Mouse (Mus musculus) midbrain, embryonic 11.5 days (tissue): ENCODE data around the gene Ankrd50. TPM values are rescaled to one million over a fixed set of nuclear protein-coding genes. Genes with fewer than 3 reads are reported as not detected.
A peak's percentile ranks its signal among the peaks of the same experiment; 100 is the strongest.

Source experiments
- ATAC-seq: fragments of 200-750 bp; cut with Nextera tagmentation; 2 replicates; pipeline ENCODE4 v1.8.0; 2017; ENCODE audit warnings: moderate TSS enrichment, moderate library complexity; ENCODE audit not compliant: low FRiP score
- DNase-seq: peaks from one replicate; pipeline ENCODE4 v3.0.0; 2015; ENCODE audit warnings: low spot score; ENCODE audit errors: missing footprints
- H3K27ac ChIP-seq: fragments of 300-500 bp; sonication (generic); 2 replicates; pipeline ENCODE4 v1.5.1; 2014; ENCODE audit warnings: low read depth, low read length
- H3K27me3 ChIP-seq: fragments of 300-500 bp; sonication (generic); 2 replicates; pipeline ENCODE4 v1.6.1; 2014; ENCODE audit warnings: mild to moderate bottlenecking, low read length, moderate library complexity, mixed read lengths; ENCODE audit not compliant: control insufficient read depth, insufficient read depth
- H3K36me3 ChIP-seq: fragments of 300-500 bp; sonication (generic); 2 replicates; pipeline ENCODE4 v1.6.1; 2014; ENCODE audit warnings: mild to moderate bottlenecking, low read length, moderate library complexity, mixed read lengths; ENCODE audit not compliant: control insufficient read depth, insufficient read depth
- H3K4me1 ChIP-seq: fragments of 300-500 bp; sonication (generic); 2 replicates; pipeline ENCODE4 v1.6.1; 2014; ENCODE audit warnings: low read length; ENCODE audit not compliant: control insufficient read depth, insufficient read depth
- H3K4me2 ChIP-seq: fragments of 300-500 bp; sonication (generic); 2 replicates; pipeline ENCODE4 v1.6.1; 2014; ENCODE audit warnings: mild to moderate bottlenecking, moderate library complexity
- H3K4me3 ChIP-seq: fragments of 300-500 bp; sonication (generic); 2 replicates; pipeline ENCODE4 v1.5.1; 2014; ENCODE audit warnings: low read depth, low read length
- H3K9ac ChIP-seq: fragments of 300-500 bp; sonication (generic); 2 replicates; pipeline ENCODE4 v1.6.1; 2014; ENCODE audit warnings: low read length
- H3K9me3 ChIP-seq: fragments of 300-500 bp; sonication (generic); 2 replicates; pipeline ENCODE4 v1.6.1; 2016; ENCODE audit warnings: low read length; ENCODE audit not compliant: control insufficient read depth
- WGBS: fragments of 180-500 bp; shearing (Covaris S2); extraction: QIAGEN DNeasy Blood & Tissue Kit; methylation state at CpG from one replicate; pipeline ENCODE4 v1.1.7; 2014; 5-methylcytosine and 5-hydroxymethylcytosine counted together
- polyA plus RNA-seq: library from polyadenylated mRNA; unstranded; fragments of >200 nt; fragmentation: Nextera tagmentation; extraction: Ambion mirVana; gene quantifications from 2 replicates; pipeline ENCODE4 v1.2.1, GENCODE M21; 2014

Gene Ankrd50
- polyA plus RNA-seq, result 28.6 and 31.8 TPM in 2 replicates

DNA sequence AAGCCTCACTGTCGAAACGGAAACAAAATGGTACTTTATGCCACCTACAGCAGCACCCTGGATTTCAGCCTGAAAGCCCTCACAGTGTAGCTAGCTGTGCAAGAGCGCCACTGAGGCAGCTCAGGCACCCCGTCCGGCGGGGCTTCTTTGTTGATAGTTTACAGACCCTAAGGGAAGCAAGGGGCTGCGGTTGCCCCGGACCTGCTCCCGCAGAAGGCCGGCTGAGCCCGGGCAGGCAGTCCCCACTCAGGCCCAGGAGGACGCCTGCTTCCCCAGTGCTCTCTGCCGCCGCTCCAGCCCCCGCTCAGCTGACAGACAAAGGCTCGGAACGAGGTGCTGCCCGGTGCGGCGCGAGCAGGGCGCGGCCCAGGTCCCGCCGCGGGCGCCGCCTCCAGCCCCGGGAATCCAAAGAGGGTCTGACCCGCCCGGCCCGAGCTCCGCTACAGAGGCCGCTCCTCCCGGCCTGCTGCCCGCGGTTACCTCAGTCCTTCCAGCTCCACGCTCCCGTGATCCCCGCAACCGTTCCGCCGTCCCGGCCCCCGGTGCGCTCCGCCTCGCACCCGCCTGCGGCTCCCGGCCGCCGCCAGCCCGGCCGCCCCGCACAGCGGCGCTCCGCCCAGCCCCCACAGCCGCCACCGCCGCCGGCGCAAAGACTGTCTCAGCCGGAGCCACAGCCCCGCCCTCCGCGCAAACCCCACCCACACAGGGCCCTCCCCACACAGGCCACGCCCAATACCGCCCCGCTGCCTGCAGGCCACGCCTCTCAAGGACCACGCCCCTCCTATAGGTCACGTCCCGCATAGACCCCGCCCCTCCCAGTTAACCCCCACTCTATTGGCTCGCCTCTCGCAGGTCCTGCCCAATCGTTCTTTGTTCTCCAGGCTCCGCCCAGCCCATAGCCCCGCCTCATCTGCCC, at the start of gene Ankrd50:
Gene Ankrd50, minus strand, starts transcription at position 654 of the 916 bp plus-strand sequence.
- Histone ChIP-seq H3K36me3 (peaks cover 2% of the 10 kb centered on the region; the same call in 1 of the 2 replicates), H3K27ac (peak within 1 kb of the TSS; percentile 89), H3K9ac (peak within 1 kb of the TSS; percentile 96), H3K4me3 (peak within 1 kb of the TSS; percentile 89), H3K27me3 (no peaks in the 10 kb centered on the region), H3K4me2 (peak within 1 kb of the TSS; percentile 47), H3K9me3 (no peaks in the 10 kb centered on the region), H3K4me1 (peaks cover 32% of the 10 kb centered on the region)
- DNase-seq, result peak; percentile 100
- under 1% methylated on average over 75 of the region's 81 CpGs for WGBS
- ATAC-seq, result peak; percentile 98

DNA sequence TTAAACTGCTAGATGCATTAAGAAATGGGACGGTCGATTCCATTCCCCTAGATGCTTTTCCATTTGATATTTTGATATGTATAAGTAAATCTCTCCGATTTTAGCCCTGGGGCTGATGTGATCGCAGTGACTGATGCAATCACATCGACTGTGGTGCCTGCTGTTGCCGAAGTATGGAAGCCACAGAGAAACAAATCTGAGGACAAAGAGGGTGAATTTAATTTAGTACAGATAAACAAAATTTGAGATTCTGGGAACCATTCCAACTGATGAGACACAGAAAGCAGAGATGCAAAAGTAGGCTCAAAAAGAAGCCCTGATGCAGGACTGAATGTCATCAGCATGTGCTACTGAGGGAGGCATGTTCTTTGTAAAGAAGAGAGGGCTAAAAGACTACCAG, 49.6 kb upstream of the Ankrd50 start:
- peak; percentile 31 for DNase-seq
- no peak overlapping the region for H3K27ac ChIP-seq
- no peaks in the 10 kb centered on the region for H3K27me3 ChIP-seq
- H3K4me1 ChIP-seq, result no peaks in the 10 kb centered on the region
- no peak overlapping the region for H3K4me2 ChIP-seq
- H3K9me3 ChIP-seq, result no peaks in the 10 kb centered on the region
- H3K9ac ChIP-seq, result no peak overlapping the region
- no peak overlapping the region for H3K4me3 ChIP-seq
- ATAC-seq, result no peak
- 92% methylated on average over 6 of the region's 6 CpGs for WGBS
- no peaks in the 10 kb centered on the region for H3K36me3 ChIP-seq

DNA sequence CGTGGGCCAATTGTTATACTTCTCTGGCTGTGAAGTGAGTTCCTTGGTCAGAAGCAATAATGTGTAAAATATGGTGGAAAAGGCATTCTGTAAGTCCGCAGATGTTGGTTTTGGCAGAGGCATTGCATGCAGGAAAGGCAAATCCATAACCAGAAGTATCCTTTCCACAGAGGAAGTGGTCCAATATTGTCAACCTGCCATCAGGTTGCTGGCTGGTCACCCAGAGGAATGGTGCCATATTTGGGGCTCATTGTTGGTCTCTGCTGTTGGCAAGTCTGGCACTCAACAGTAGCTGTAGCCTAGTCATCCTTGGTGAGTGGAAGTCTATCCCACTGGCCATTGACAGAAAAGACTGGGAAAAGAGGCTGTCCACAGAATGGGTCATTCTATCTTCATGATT, 35.8 kb upstream of the Ankrd50 start:
- DNase-seq, result peak; percentile 33
- no peak for ATAC-seq
- H3K4me2 ChIP-seq, result no peak overlapping the region
- WGBS, result 89% methylated on average over 2 of the region's 2 CpGs
- H3K9ac ChIP-seq, result no peak overlapping the region
- no peaks in the 10 kb centered on the region for H3K36me3 ChIP-seq
- no peaks in the 10 kb centered on the region for H3K4me1 ChIP-seq
- no peaks in the 10 kb centered on the region for H3K27me3 ChIP-seq
- H3K9me3 ChIP-seq, result no peaks in the 10 kb centered on the region
- no peak overlapping the region for H3K4me3 ChIP-seq
- H3K27ac ChIP-seq, result no peak overlapping the region

DNA sequence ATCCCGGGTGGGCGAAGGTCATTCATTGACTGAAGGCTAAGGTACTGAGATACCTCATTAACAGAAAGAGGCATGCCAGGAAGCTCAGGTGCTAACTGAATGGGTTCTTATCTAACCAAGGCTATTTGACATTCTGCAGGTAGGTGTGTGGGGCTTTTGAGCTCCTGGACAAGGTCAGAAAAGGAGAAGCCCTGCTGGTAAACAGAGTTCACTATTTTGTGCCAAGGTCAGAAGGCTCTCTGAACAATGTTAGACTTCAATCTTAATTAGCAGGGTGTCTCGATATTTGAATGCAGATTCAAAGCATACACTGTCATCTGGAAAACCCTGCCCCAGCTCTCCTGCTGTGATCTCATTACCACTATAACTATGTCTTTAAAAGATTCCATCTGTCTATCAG, 35.3 kb upstream of the Ankrd50 start:
- ATAC-seq (no peak), DNase-seq (peak; percentile 8)
- Histone ChIP-seq H3K4me1 (no peaks in the 10 kb centered on the region), H3K4me3 (no peak overlapping the region), H3K27ac (no peak overlapping the region), H3K27me3 (no peaks in the 10 kb centered on the region), H3K36me3 (no peaks in the 10 kb centered on the region), H3K9ac (no peak overlapping the region), H3K9me3 (no peaks in the 10 kb centered on the region), H3K4me2 (no peak overlapping the region)
- WGBS, result 87% methylated on average over 3 of the region's 3 CpGs

DNA sequence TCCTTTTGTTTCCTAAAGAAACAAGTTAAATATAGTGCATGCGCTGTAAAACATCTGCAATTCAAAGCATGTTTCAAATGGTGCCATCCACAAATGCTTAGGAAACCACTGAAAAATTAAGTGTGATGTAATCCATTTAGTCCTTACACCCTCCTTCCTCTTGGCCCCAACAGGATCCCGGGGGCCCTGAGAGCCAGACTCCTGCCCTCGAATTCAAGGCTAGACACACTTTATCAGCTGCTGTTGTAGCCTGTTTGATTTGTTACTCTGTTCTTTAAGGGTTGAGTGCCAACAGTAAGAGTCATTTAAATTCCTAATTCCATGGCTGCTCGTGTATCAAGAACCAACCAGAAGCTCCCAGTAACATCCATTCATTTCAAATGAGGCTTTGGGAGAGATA, 19.0 kb upstream of the Ankrd50 start:
- H3K36me3 ChIP-seq, result no peaks in the 10 kb centered on the region
- no peaks in the 10 kb centered on the region for H3K4me1 ChIP-seq
- no peak overlapping the region for H3K9ac ChIP-seq
- DNase-seq, result no peak
- no peak overlapping the region for H3K4me2 ChIP-seq
- ATAC-seq, result no peak
- no peak overlapping the region for H3K27ac ChIP-seq
- H3K4me3 ChIP-seq, result no peak overlapping the region
- no peaks in the 10 kb centered on the region for H3K27me3 ChIP-seq
- 86% methylated on average over 4 of the region's 4 CpGs for WGBS
- no peaks in the 10 kb centered on the region for H3K9me3 ChIP-seq

DNA sequence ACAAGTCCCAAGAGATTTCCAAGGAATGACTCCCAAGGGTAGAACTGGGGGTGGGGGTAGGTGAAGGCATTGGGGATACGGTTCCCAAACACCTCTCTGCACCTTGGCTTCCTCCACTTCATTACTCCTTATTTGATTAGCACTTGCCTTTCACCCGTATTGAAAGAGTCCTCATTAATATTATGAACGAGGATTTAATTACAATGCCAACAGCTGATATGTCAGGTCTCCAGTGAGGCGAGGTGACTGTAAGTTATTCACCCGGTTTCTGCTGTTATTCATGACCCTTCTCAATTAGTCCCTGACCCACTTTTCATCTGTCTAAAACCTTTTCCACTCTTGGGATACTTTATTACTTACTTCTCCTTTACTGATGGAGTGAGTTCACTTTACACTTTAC, 17.5 kb upstream of the Ankrd50 start:
- H3K9me3 ChIP-seq, result no peaks in the 10 kb centered on the region
- no peaks in the 10 kb centered on the region for H3K27me3 ChIP-seq
- no peak for ATAC-seq
- 79% methylated on average over 5 of the region's 5 CpGs for WGBS
- H3K36me3 ChIP-seq, result no peaks in the 10 kb centered on the region
- no peak overlapping the region for H3K4me3 ChIP-seq
- no peak overlapping the region for H3K4me2 ChIP-seq
- DNase-seq, result no peak
- H3K9ac ChIP-seq, result no peak overlapping the region
- H3K27ac ChIP-seq, result no peak overlapping the region
- H3K4me1 ChIP-seq, result no peaks in the 10 kb centered on the region

DNA sequence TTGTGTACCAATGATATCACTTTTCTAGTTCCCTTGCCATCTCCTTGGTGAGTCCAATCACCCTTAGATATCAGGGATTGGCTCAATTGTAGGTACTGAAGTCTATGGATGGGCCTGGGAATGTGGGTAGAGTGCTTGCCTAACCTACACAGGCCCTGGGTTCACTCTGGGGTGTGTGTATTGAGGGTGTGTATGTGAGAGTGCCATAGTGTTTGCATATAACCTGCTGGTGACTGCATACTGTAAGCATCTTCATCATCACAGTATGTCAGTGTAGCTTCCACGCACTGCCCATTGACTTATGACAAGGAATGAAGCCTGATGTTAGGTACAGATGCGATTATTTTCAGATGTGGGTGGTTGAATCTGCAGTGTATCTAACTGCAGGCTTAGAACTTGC, 17.1 kb upstream of the Ankrd50 start:
- Histone ChIP-seq H3K9me3 (no peaks in the 10 kb centered on the region), H3K9ac (no peak overlapping the region), H3K4me3 (no peak overlapping the region), H3K27me3 (no peaks in the 10 kb centered on the region), H3K4me2 (no peak overlapping the region), H3K36me3 (no peaks in the 10 kb centered on the region), H3K27ac (no peak overlapping the region), H3K4me1 (no peaks in the 10 kb centered on the region)
- no peak for ATAC-seq
- WGBS, result 88% methylated on average over 2 of the region's 2 CpGs
- no peak for DNase-seq

DNA sequence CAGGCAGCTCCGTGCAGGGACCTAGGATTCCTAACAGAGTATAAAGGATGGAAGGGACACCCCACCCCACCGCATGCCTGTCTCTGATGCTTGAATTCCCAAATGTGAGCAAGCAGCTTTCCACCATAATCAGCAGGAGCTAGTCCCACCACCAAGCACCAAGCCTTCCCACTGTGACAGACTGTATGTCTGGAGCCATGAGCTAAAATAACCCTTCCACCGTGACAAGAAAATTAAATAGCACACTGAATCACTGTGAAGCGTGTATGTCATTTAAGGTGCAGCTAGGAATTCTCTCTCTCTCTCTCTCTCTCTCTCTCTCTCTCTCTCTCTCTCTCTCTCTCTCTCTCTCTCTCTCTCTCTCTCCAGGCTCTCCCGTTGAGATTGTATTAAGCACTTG, 16.7 kb upstream of the Ankrd50 start:
- ATAC-seq, result no peak
- no peaks in the 10 kb centered on the region for H3K27me3 ChIP-seq
- H3K4me1 ChIP-seq, result no peaks in the 10 kb centered on the region
- no peaks in the 10 kb centered on the region for H3K36me3 ChIP-seq
- no peak overlapping the region for H3K4me2 ChIP-seq
- no peak for DNase-seq
- WGBS, result 84% methylated on average over 5 of the region's 5 CpGs
- no peaks in the 10 kb centered on the region for H3K9me3 ChIP-seq
- H3K4me3 ChIP-seq, result no peak overlapping the region
- H3K27ac ChIP-seq, result no peak overlapping the region
- H3K9ac ChIP-seq, result no peak overlapping the region

DNA sequence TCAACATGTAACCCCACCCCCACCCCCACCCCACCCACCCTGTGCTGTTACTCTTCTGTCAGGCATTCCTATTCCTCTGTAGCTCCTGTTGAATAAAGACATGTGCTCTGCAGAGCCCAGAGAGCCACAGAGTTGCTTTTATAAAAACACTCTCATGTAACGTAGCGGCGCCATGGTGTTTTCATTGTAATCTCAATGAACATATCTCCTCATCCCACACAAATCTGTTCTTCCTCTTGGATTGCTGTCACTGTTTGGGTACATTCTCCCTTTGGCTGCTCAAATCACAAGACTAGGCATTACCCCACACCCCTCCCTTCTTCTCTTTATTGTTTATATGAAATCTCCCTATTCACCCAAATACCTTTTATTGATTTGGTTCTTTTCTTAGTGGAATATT, 13.9 kb upstream of the Ankrd50 start:
- H3K9me3 ChIP-seq, result no peaks in the 10 kb centered on the region
- no peak overlapping the region for H3K4me3 ChIP-seq
- no peaks in the 10 kb centered on the region for H3K36me3 ChIP-seq
- H3K9ac ChIP-seq, result no peak overlapping the region
- 92% methylated on average over 3 of the region's 3 CpGs for WGBS
- H3K4me2 ChIP-seq, result no peak overlapping the region
- DNase-seq, result no peak
- H3K4me1 ChIP-seq, result no peaks in the 10 kb centered on the region
- no peak overlapping the region for H3K27ac ChIP-seq
- H3K27me3 ChIP-seq, result no peaks in the 10 kb centered on the region
- no peak for ATAC-seq
